Mouse (Mus musculus) thymus, adult 2 months (tissue): ENCODE results near the gene Ltc4s. TPM values are rescaled to one million over a fixed set of nuclear protein-coding genes. Genes with fewer than 3 reads are reported as not detected.

Source experiments
- DNase-seq: peaks from one replicate; pipeline ENCODE4 v3.0.0; 2021
- H3K27ac ChIP-seq: fragments of 200-500 bp; 2 replicates; pipeline ENCODE4 v1.5.1; 2012; ENCODE audit warnings: low read length, control low read depth; ENCODE audit not compliant: control insufficient read depth, insufficient read depth
- H3K27me3 ChIP-seq: fragments of 200-500 bp; 2 replicates; pipeline ENCODE4 v1.6.1; 2012; ENCODE audit warnings: mild to moderate bottlenecking, low read length, moderate library complexity, mixed read lengths; ENCODE audit not compliant: control insufficient read depth, insufficient read depth
- H3K36me3 ChIP-seq: fragments of 200-500 bp; 2 replicates; pipeline ENCODE4 v1.6.1; 2012; ENCODE audit warnings: mild to moderate bottlenecking, low read length, moderate library complexity; ENCODE audit not compliant: control insufficient read depth, insufficient read depth
- H3K4me1 ChIP-seq: fragments of 200-500 bp; replicated peaks from 2 replicates; pipeline ENCODE4 v1.6.1; 2012; ENCODE audit warnings: low read length; ENCODE audit not compliant: control insufficient read depth, insufficient read depth
- H3K4me3 ChIP-seq: fragments of 200-500 bp; 2 replicates; pipeline ENCODE4 v1.5.1; 2012; ENCODE audit warnings: mild to moderate bottlenecking, low read length, control low read depth, moderate library complexity; ENCODE audit not compliant: control insufficient read depth, insufficient read depth
- CTCF ChIP-seq: fragments of 200-500 bp; IDR thresholded peaks from 2 replicates; pipeline ENCODE4 v1.5.1; 2012; ENCODE audit warnings: mild to moderate bottlenecking, control low read depth, low read length, moderate library complexity, borderline replicate concordance; ENCODE audit not compliant: control insufficient read depth, poor library complexity, insufficient read depth; ENCODE audit errors: extremely low read depth
- POLR2A ChIP-seq: fragments of 200-500 bp; IDR thresholded peaks from 2 replicates; pipeline ENCODE4 v1.6.1; 2012; ENCODE audit warnings: mild to moderate bottlenecking, low read length, control low read depth, moderate library complexity; ENCODE audit not compliant: control insufficient read depth, poor library complexity, insufficient read depth; ENCODE audit errors: extremely low read depth
- WGBS: fragments of 180-500 bp; shearing (Covaris S2); methylation state at CpG from one replicate; pipeline ENCODE4 v1.1.7; 2018; 5-methylcytosine and 5-hydroxymethylcytosine counted together
- polyA plus RNA-seq: library from polyadenylated mRNA; depleted of rRNA; stranded (reverse); fragments of >200 nt; gene quantifications from 2 replicates; pipeline ENCODE4 v1.2.3, GENCODE M21; 2012; rRNA removed

Gene Ltc4s
- 34.4 and 46.9 TPM in 2 replicates for polyA plus RNA-seq

GRCm38 (mm10) chr11:50238324-50238723, at the start of gene Ltc4s:
TSS of gene Ltc4s (minus strand) at chr11:50238616.
- Histone ChIP-seq H3K4me1 (peaks cover 13% of the 10 kb centered on the region), H3K36me3 (no peaks in the 10 kb centered on the region), H3K4me3 (peak within 1 kb of the TSS; percentile 59), H3K27me3 (no peaks in the 10 kb centered on the region), H3K27ac (no peak within 1 kb of the TSS)
- WGBS: 50% methylated on average over 10 of the region's 10 CpGs
- no peak for TF ChIP-seq CTCF
- no peak for TF ChIP-seq POLR2A
- no peak for DNase-seq

GRCm38 (mm10) chr11:50286428-50286827, 48.0 kb upstream of the Ltc4s start:
- DNase-seq: no peak
- H3K4me3 ChIP-seq: no peak overlapping the region
- no peaks in the 10 kb centered on the region for H3K27me3 ChIP-seq
- peak overlapping the region; percentile 58 for H3K27ac ChIP-seq
- WGBS: 8% methylated on average over 1 of the region's 1 CpGs
- H3K4me1 ChIP-seq: peaks cover 22% of the 10 kb centered on the region
- no peak for TF ChIP-seq CTCF
- TF ChIP-seq POLR2A: no peak
- no peaks in the 10 kb centered on the region for H3K36me3 ChIP-seq

GRCm38 (mm10) chr11:50285696-50286095, 47.3 kb upstream of the Ltc4s start:
- H3K27me3 ChIP-seq: no peaks in the 10 kb centered on the region
- TF ChIP-seq CTCF: no peak
- TF ChIP-seq POLR2A: no peak
- no peak overlapping the region for H3K4me3 ChIP-seq
- no peak overlapping the region; the same call in 1 of the 2 replicates for H3K27ac ChIP-seq
- H3K36me3 ChIP-seq: no peaks in the 10 kb centered on the region
- DNase-seq: no peak
- WGBS: 94% methylated on average over 7 of the region's 7 CpGs
- peaks cover 24% of the 10 kb centered on the region for H3K4me1 ChIP-seq

- TF ChIP-seq CTCF (no peak), POLR2A (no peak)
- Histone ChIP-seq H3K4me3 (no peak overlapping the region), H3K27ac (no peak overlapping the region), H3K4me1 (peaks cover 24% of the 10 kb centered on the region), H3K36me3 (no peaks in the 10 kb centered on the region), H3K27me3 (no peaks in the 10 kb centered on the region)
- DNase-seq: no peak
- WGBS: 90% methylated on average over 5 of the region's 5 CpGs
Observed at GRCm38 (mm10) chr11:50285263-50285662, 46.8 kb upstream of the Ltc4s start.

GRCm38 (mm10) chr11:50280053-50280452, 41.6 kb upstream of the Ltc4s start:
- TF ChIP-seq POLR2A (no peak), CTCF (no peak)
- Histone ChIP-seq H3K4me1 (peaks cover 10% of the 10 kb centered on the region), H3K27me3 (no peaks in the 10 kb centered on the region), H3K36me3 (no peaks in the 10 kb centered on the region), H3K27ac (no peak overlapping the region), H3K4me3 (no peak overlapping the region)
- WGBS: 11% methylated on average over 1 of the region's 1 CpGs
- DNase-seq: no peak

- no peaks in the 10 kb centered on the region for H3K36me3 ChIP-seq
- DNase-seq: no peak
Observed at GRCm38 (mm10) chr11:50279005-50279404, 40.6 kb upstream of the Ltc4s start.

GRCm38 (mm10) chr11:50277706-50278105, 39.3 kb upstream of the Ltc4s start:
- TF ChIP-seq CTCF (no peak), POLR2A (no peak)
- H3K4me1 ChIP-seq: peaks cover 10% of the 10 kb centered on the region
- no peak overlapping the region for H3K27ac ChIP-seq

More at GRCm38 (mm10) chr11:50279005-50279404, 40.6 kb upstream of the Ltc4s start:
- 87% methylated on average over 4 of the region's 4 CpGs for WGBS
- H3K27ac ChIP-seq: no peak overlapping the region
- no peaks in the 10 kb centered on the region for H3K27me3 ChIP-seq
- TF ChIP-seq POLR2A (no peak), CTCF (no peak)
- H3K4me3 ChIP-seq: no peak overlapping the region
- peaks cover 10% of the 10 kb centered on the region for H3K4me1 ChIP-seq

More at GRCm38 (mm10) chr11:50277706-50278105, 39.3 kb upstream of the Ltc4s start:
- H3K4me3 ChIP-seq: no peak overlapping the region
- 98% methylated on average over 6 of the region's 6 CpGs for WGBS
- H3K27me3 ChIP-seq: no peaks in the 10 kb centered on the region
- no peaks in the 10 kb centered on the region for H3K36me3 ChIP-seq
- no peak for DNase-seq
